Mouse (Mus musculus) hindbrain, embryonic 11.5 days (tissue): ENCODE data around the gene Tecta. TPM values are rescaled to one million over a fixed set of nuclear protein-coding genes. Genes with fewer than 3 reads are reported as not detected.

Experiments used
- ATAC-seq: fragments of 200-750 bp; cut with Nextera tagmentation; 2 replicates; pipeline ENCODE4 v1.8.0; 2017; ENCODE audit warnings: mild to moderate bottlenecking, moderate TSS enrichment, moderate library complexity; ENCODE audit not compliant: low FRiP score
- DNase-seq: peaks from one replicate; pipeline ENCODE4 v3.0.0-alpha.2; 2015; ENCODE audit warnings: low spot score
- H3K27ac ChIP-seq: fragments of 300-500 bp; sonication (generic); 2 replicates; pipeline ENCODE4 v1.5.1; 2014; ENCODE audit warnings: mild to moderate bottlenecking, low read depth, low read length
- H3K27me3 ChIP-seq: fragments of 300-500 bp; sonication (generic); 2 replicates; pipeline ENCODE4 v1.6.1; 2014; ENCODE audit warnings: mild to moderate bottlenecking, low read length, moderate library complexity, mixed read lengths; ENCODE audit not compliant: control insufficient read depth, insufficient read depth
- H3K36me3 ChIP-seq: fragments of 300-500 bp; sonication (generic); 2 replicates; pipeline ENCODE4 v1.6.1; 2014; ENCODE audit warnings: mild to moderate bottlenecking, low read length, moderate library complexity, mixed read lengths; ENCODE audit not compliant: control insufficient read depth, insufficient read depth
- H3K4me1 ChIP-seq: fragments of 300-500 bp; sonication (generic); replicated peaks from 2 replicates; pipeline ENCODE4 v1.6.1; 2014; ENCODE audit warnings: low read length, mixed read lengths; ENCODE audit not compliant: control insufficient read depth, insufficient read depth
- H3K4me2 ChIP-seq: fragments of 300-500 bp; sonication (generic); replicated peaks from 2 replicates; pipeline ENCODE4 v1.6.1; 2014; ENCODE audit warnings: mild to moderate bottlenecking, low read depth, low read length
- H3K4me3 ChIP-seq: fragments of 300-500 bp; sonication (generic); 2 replicates; pipeline ENCODE4 v1.5.1; 2014; ENCODE audit warnings: low read depth, low read length
- H3K9ac ChIP-seq: fragments of 300-500 bp; sonication (generic); 2 replicates; pipeline ENCODE4 v1.6.1; 2014; ENCODE audit warnings: low read depth, low read length
- H3K9me3 ChIP-seq: fragments of 300-500 bp; sonication (generic); 2 replicates; pipeline ENCODE4 v1.6.1; 2016; ENCODE audit warnings: low read length; ENCODE audit not compliant: control insufficient read depth
- WGBS: fragments of 180-500 bp; shearing (Covaris S2); extraction: QIAGEN DNeasy Blood & Tissue Kit; methylation state at CpG from one replicate; pipeline ENCODE4 v1.1.7; 2014; 5-methylcytosine and 5-hydroxymethylcytosine counted together
- polyA plus RNA-seq: library from polyadenylated mRNA; unstranded; fragments of >200 nt; fragmentation: Nextera tagmentation; extraction: Ambion mirVana; gene quantifications from 2 replicates; pipeline ENCODE4 v1.2.1, GENCODE M21; 2014

The Tecta gene
- polyA plus RNA-seq: 0.71 and 0.88 TPM in 2 replicates

- no peaks in the 10 kb centered on the region for H3K27me3 ChIP-seq
- H3K9me3 ChIP-seq: no peaks in the 10 kb centered on the region
- no peak for ATAC-seq
- no peak for DNase-seq
- WGBS: 63% methylated on average over 6 of the region's 6 CpGs
- H3K4me2 ChIP-seq: no peak within 1 kb of the TSS; the same call in 1 of the 2 replicates
- H3K27ac ChIP-seq: no peak within 1 kb of the TSS
- H3K9ac ChIP-seq: no peak within 1 kb of the TSS
- H3K4me1 ChIP-seq: no peaks in the 10 kb centered on the region
- H3K4me3 ChIP-seq: no peak within 1 kb of the TSS
- H3K36me3 ChIP-seq: no peaks in the 10 kb centered on the region
Observed at GRCm38 (mm10) chr9:42399829-42400228, at the start of gene Tecta. Tecta (minus strand) TSS chr9:42399929.

GRCm38 (mm10) chr9:42449043-42449442, 49.3 kb upstream of the Tecta start:
- WGBS: 92% methylated on average over 6 of the region's 6 CpGs

GRCm38 (mm10) chr9:42442100-42442499, 42.4 kb upstream of the Tecta start:
- no peaks in the 10 kb centered on the region for H3K4me1 ChIP-seq
- no peak overlapping the region for H3K4me2 ChIP-seq
- H3K9me3 ChIP-seq: no peaks in the 10 kb centered on the region
- no peak for ATAC-seq
- H3K9ac ChIP-seq: no peak overlapping the region
- 0 out of 2 replicates have a peak, but pooled peaks cover 2% of the 10 kb centered on the region for H3K36me3 ChIP-seq
- no peaks in the 10 kb centered on the region for H3K27me3 ChIP-seq
- H3K4me3 ChIP-seq: no peak overlapping the region
- DNase-seq: no peak
- no peak overlapping the region for H3K27ac ChIP-seq
- WGBS: 91% methylated on average over 8 of the region's 8 CpGs

More at GRCm38 (mm10) chr9:42449043-42449442, 49.3 kb upstream of the Tecta start:
- no peak overlapping the region for H3K9ac ChIP-seq
- no peak overlapping the region for H3K4me3 ChIP-seq
- H3K27ac ChIP-seq: no peak overlapping the region
- no peaks in the 10 kb centered on the region for H3K27me3 ChIP-seq
- no peak for ATAC-seq
- no peak overlapping the region for H3K4me2 ChIP-seq
- no peaks in the 10 kb centered on the region for H3K36me3 ChIP-seq
- H3K4me1 ChIP-seq: no peaks in the 10 kb centered on the region
- DNase-seq: no peak
- H3K9me3 ChIP-seq: no peaks in the 10 kb centered on the region

GRCm38 (mm10) chr9:42441234-42441633, 41.5 kb upstream of the Tecta start:
- no peak overlapping the region for H3K9ac ChIP-seq
- 93% methylated on average over 2 of the region's 2 CpGs for WGBS
- H3K27ac ChIP-seq: no peak overlapping the region
- 0 out of 2 replicates have a peak, but pooled peaks cover 6% of the 10 kb centered on the region for H3K36me3 ChIP-seq
- H3K4me3 ChIP-seq: no peak overlapping the region
- H3K9me3 ChIP-seq: no peaks in the 10 kb centered on the region
- ATAC-seq: no peak
- DNase-seq: no peak
- H3K4me2 ChIP-seq: no peak overlapping the region
- no peaks in the 10 kb centered on the region for H3K4me1 ChIP-seq
- no peaks in the 10 kb centered on the region for H3K27me3 ChIP-seq

GRCm38 (mm10) chr9:42439446-42439845, 39.7 kb upstream of the Tecta start:
- WGBS: 28% methylated on average over 4 of the region's 4 CpGs

GRCm38 (mm10) chr9:42432155-42432554, 32.4 kb upstream of the Tecta start:
- ATAC-seq: no peak
- 88% methylated on average over 2 of the region's 2 CpGs for WGBS
- H3K9me3 ChIP-seq: no peaks in the 10 kb centered on the region
- H3K4me1 ChIP-seq: no peaks in the 10 kb centered on the region
- H3K4me2 ChIP-seq: no peak overlapping the region
- H3K9ac ChIP-seq: no peak overlapping the region
- no peak for DNase-seq
- peaks cover 6% of the 10 kb centered on the region; the same call in 1 of the 2 replicates for H3K36me3 ChIP-seq
- H3K27ac ChIP-seq: no peak overlapping the region
- H3K4me3 ChIP-seq: no peak overlapping the region
- H3K27me3 ChIP-seq: no peaks in the 10 kb centered on the region

More at GRCm38 (mm10) chr9:42439446-42439845, 39.7 kb upstream of the Tecta start:
- Histone ChIP-seq H3K9me3 (no peaks in the 10 kb centered on the region), H3K27ac (no peak overlapping the region), H3K27me3 (no peaks in the 10 kb centered on the region), H3K4me2 (no peak overlapping the region), H3K4me1 (no peaks in the 10 kb centered on the region), H3K36me3 (0 out of 2 replicates have a peak, but pooled peaks cover 6% of the 10 kb centered on the region), H3K4me3 (no peak overlapping the region), H3K9ac (no peak overlapping the region)
- DNase-seq (no peak), ATAC-seq (no peak)

- H3K27me3 ChIP-seq: no peaks in the 10 kb centered on the region
- no peak overlapping the region for H3K27ac ChIP-seq
- H3K4me1 ChIP-seq: no peaks in the 10 kb centered on the region
- no peak for ATAC-seq
- H3K9me3 ChIP-seq: no peaks in the 10 kb centered on the region
- no peak overlapping the region for H3K9ac ChIP-seq
- no peak overlapping the region for H3K4me2 ChIP-seq
- no peak overlapping the region for H3K4me3 ChIP-seq
- DNase-seq: no peak
- H3K36me3 ChIP-seq: peaks cover 4% of the 10 kb centered on the region; the same call in 1 of the 2 replicates
- 95% methylated on average over 2 of the region's 2 CpGs for WGBS
Observed at GRCm38 (mm10) chr9:42431606-42432005, 31.9 kb upstream of the Tecta start.

GRCm38 (mm10) chr9:42428060-42428924, 28.6 kb upstream of the Tecta start:
- Histone ChIP-seq H3K27ac (no peak overlapping the region), H3K27me3 (no peaks in the 10 kb centered on the region), H3K9ac (no peak overlapping the region), H3K36me3 (peaks cover 2% of the 10 kb centered on the region; the same call in 1 of the 2 replicates), H3K4me1 (no peaks in the 10 kb centered on the region), H3K9me3 (no peaks in the 10 kb centered on the region), H3K4me2 (no peak overlapping the region), H3K4me3 (no peak overlapping the region)
- DNase-seq: no peak
- ATAC-seq: no peak
- WGBS: 67% methylated on average over 12 of the region's 12 CpGs
